Mouse (Mus musculus) limb, embryonic 11.5 days (tissue): ENCODE results near the gene Pus7l. TPM values are rescaled to one million over a fixed set of nuclear protein-coding genes. Genes with fewer than 3 reads are reported as not detected.

Source experiments
- ATAC-seq: fragments of 200-750 bp; cut with Nextera tagmentation; 2 replicates; pipeline ENCODE4 v1.8.0; 2017; ENCODE audit warnings: low read depth; ENCODE audit not compliant: insufficient number of reproducible peaks, low FRiP score, low TSS enrichment
- DNase-seq: peaks from one replicate; pipeline ENCODE4 v3.0.0-alpha.2; 2015; ENCODE audit warnings: low spot score
- H3K27ac ChIP-seq: fragments of 300-500 bp; sonication (generic); replicated peaks from 2 replicates; pipeline ENCODE4 v1.5.1; 2014; ENCODE audit warnings: low read depth, mild to moderate bottlenecking, low read length
- H3K27me3 ChIP-seq: fragments of 300-500 bp; sonication (generic); 2 replicates; pipeline ENCODE4 v1.6.1; 2014; ENCODE audit warnings: mild to moderate bottlenecking, low read length, mixed read lengths; ENCODE audit not compliant: control insufficient read depth, insufficient read depth
- H3K36me3 ChIP-seq: fragments of 300-500 bp; sonication (generic); 2 replicates; pipeline ENCODE4 v1.6.1; 2014; ENCODE audit warnings: mild to moderate bottlenecking, low read length, moderate library complexity, mixed read lengths; ENCODE audit not compliant: control insufficient read depth, insufficient read depth
- H3K4me1 ChIP-seq: fragments of 300-500 bp; sonication (generic); 2 replicates; pipeline ENCODE4 v1.6.1; 2014; ENCODE audit warnings: low read length, mixed read lengths; ENCODE audit not compliant: control insufficient read depth, insufficient read depth
- H3K4me2 ChIP-seq: fragments of 300-500 bp; sonication (generic); 2 replicates; pipeline ENCODE4 v1.6.1; 2014; ENCODE audit warnings: low read depth, mild to moderate bottlenecking, moderate library complexity; ENCODE audit not compliant: severe bottlenecking
- H3K4me3 ChIP-seq: fragments of 300-500 bp; sonication (generic); 2 replicates; pipeline ENCODE4 v1.5.1; 2014; ENCODE audit warnings: low read depth, low read length
- H3K9ac ChIP-seq: fragments of 300-500 bp; sonication (generic); 2 replicates; pipeline ENCODE4 v1.6.1; 2014; ENCODE audit warnings: mild to moderate bottlenecking, low read length
- H3K9me3 ChIP-seq: fragments of 300-500 bp; sonication (generic); 2 replicates; pipeline ENCODE4 v1.6.1; 2016; ENCODE audit warnings: low read length; ENCODE audit not compliant: control insufficient read depth
- WGBS: fragments of 180-500 bp; shearing (Covaris S2); extraction: QIAGEN DNeasy Blood & Tissue Kit; methylation state at CpG from one replicate; pipeline ENCODE4 v1.1.7; 2014; 5-methylcytosine and 5-hydroxymethylcytosine counted together
- polyA plus RNA-seq: library from polyadenylated mRNA; unstranded; fragments of >200 nt; fragmentation: Nextera tagmentation; extraction: Ambion mirVana; gene quantifications from 2 replicates; pipeline ENCODE4 v1.2.1, GENCODE M21; 2014

Gene Pus7l
- polyA plus RNA-seq, 1 experiment from 2014 or later, result 9.0 TPM

DNA sequence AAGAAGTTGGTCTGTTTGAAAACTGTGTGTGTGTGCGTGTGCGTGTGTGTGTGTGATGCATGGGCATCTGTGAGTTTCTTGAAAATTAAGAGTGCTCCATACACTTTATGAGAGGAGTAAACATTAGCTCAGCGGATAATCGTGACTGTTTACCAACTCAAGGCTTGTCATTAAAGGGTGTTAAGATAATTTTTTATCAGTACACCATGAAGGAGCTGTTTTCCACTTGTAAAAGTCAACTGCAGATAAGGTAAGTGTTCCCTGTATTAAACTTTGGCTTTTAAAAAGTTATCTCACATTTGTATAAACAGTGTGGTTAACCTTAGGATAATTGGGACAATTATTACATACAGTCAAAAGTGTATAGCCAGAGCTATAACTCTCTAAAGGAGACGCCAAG, 11.0 kb downstream of the Pus7l start:
- ATAC-seq (no peak), DNase-seq (no peak)
- Histone ChIP-seq H3K4me1 (no peaks in the 10 kb centered on the region), H3K9me3 (no peaks in the 10 kb centered on the region), H3K4me2 (no peak overlapping the region), H3K36me3 (no peaks in the 10 kb centered on the region), H3K27me3 (no peaks in the 10 kb centered on the region), H3K4me3 (no peak overlapping the region), H3K9ac (no peak overlapping the region), H3K27ac (no peak overlapping the region)
- WGBS, result 95% methylated on average over 5 of the region's 5 CpGs

DNA sequence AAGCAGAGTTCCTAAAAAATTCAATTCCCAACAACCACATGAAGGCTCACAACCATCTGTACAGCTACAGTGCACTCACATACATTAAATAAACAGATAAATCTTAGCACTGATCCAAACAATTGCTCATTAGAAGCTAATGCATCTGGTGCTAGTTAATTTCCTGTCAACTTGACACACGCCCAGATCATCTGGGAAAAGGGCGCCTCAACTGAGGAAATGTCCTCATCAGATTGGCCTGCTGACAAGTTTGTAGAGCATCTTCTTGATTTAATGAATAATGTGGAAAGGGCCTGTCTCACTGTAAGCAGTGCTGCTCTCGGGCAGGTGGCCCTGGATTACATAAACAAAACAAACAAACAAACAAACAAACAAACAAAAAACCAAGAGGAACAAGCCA, 12.8 kb downstream of the Pus7l start:
- WGBS, result 81% methylated on average over 3 of the region's 3 CpGs
- DNase-seq, result no peak

DNA sequence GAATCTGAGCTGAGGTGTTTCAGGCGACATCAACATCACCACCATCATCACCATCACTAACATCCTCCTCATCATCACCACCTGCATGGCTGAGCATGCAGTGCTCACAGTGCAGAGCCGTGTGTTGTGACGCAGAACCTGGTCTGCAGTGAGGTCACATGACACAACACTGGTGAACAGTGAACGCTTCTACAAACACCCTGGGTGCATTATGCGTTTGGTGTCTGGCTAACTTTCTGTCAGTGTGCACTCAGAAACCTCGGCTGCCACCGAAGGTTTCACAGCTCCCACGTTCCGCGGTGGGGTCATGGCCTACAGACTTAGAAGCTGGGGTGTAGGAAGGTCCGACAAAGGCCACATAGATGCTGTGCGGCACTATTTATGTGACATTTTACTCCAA, 18.4 kb downstream of the Pus7l start:
- H3K9me3 ChIP-seq, result no peaks in the 10 kb centered on the region
- H3K4me1 ChIP-seq, result no peaks in the 10 kb centered on the region
- no peaks in the 10 kb centered on the region for H3K36me3 ChIP-seq

More for the DNA sequence above, 12.8 kb downstream of the Pus7l start:
- Histone ChIP-seq H3K27me3 (no peaks in the 10 kb centered on the region), H3K4me3 (no peak overlapping the region), H3K4me2 (no peak overlapping the region), H3K27ac (no peak overlapping the region), H3K4me1 (no peaks in the 10 kb centered on the region), H3K9ac (no peak overlapping the region), H3K9me3 (no peaks in the 10 kb centered on the region), H3K36me3 (no peaks in the 10 kb centered on the region)
- no peak for ATAC-seq

DNA sequence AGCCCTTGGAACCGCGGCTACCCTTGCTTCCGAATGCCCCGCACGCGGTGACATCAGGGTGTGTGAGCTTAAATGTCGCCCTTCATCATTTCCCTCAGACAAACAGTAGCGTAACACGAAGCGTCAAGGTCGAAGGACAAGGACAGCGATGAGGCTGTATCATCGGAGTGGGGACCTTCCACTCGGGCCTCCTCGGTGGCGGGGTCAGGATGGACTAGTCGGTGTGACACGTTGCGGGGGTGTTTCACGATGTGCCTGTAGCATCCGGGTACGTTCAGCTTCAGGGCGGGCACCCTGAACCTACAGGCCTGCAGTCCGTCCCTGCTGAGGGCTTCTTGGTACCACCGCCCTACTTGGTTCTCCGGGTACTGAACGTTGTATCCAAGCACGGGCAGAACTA, 20.1 kb downstream of the Pus7l start:
- no peak for ATAC-seq
- 86% methylated on average over 28 of the region's 28 CpGs for WGBS

More for the DNA sequence above, 18.4 kb downstream of the Pus7l start:
- DNase-seq, result no peak
- WGBS, result 85% methylated on average over 12 of the region's 12 CpGs
- Histone ChIP-seq H3K27ac (no peak overlapping the region), H3K4me2 (no peak overlapping the region), H3K9ac (no peak overlapping the region), H3K4me3 (no peak overlapping the region), H3K27me3 (no peaks in the 10 kb centered on the region)
- ATAC-seq, result no peak

DNA sequence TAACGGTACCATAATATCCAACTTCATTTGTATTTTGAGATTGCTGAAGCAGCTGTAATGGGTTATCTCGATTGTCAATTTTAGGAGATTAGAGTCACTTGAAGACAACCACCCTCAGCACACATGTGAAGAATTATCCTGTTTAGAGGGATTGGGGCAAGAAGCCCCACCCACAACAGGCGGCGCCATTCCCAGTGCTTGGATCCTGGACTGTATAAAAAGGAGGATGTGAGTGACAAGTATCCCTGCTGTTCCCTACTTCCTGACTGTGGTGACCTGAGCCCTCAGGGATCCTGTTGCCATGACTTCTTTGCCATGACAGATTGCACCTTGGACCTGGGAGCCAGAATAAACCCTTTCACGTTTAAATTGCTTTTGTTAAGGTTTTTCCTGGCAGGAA, 22.4 kb downstream of the Pus7l start:
- Histone ChIP-seq H3K9me3 (no peaks in the 10 kb centered on the region), H3K27me3 (no peaks in the 10 kb centered on the region), H3K4me3 (no peak overlapping the region), H3K9ac (no peak overlapping the region), H3K4me2 (no peak overlapping the region), H3K36me3 (no peaks in the 10 kb centered on the region), H3K4me1 (no peaks in the 10 kb centered on the region), H3K27ac (no peak overlapping the region)
- 74% methylated on average over 5 of the region's 5 CpGs for WGBS
- DNase-seq (no peak), ATAC-seq (no peak)

More for the DNA sequence above, 20.1 kb downstream of the Pus7l start:
- DNase-seq, result no peak
- Histone ChIP-seq H3K36me3 (no peaks in the 10 kb centered on the region), H3K4me3 (no peak overlapping the region), H3K27me3 (no peaks in the 10 kb centered on the region), H3K4me1 (no peaks in the 10 kb centered on the region), H3K27ac (no peak overlapping the region), H3K9ac (no peak overlapping the region), H3K4me2 (no peak overlapping the region), H3K9me3 (no peaks in the 10 kb centered on the region)

DNA sequence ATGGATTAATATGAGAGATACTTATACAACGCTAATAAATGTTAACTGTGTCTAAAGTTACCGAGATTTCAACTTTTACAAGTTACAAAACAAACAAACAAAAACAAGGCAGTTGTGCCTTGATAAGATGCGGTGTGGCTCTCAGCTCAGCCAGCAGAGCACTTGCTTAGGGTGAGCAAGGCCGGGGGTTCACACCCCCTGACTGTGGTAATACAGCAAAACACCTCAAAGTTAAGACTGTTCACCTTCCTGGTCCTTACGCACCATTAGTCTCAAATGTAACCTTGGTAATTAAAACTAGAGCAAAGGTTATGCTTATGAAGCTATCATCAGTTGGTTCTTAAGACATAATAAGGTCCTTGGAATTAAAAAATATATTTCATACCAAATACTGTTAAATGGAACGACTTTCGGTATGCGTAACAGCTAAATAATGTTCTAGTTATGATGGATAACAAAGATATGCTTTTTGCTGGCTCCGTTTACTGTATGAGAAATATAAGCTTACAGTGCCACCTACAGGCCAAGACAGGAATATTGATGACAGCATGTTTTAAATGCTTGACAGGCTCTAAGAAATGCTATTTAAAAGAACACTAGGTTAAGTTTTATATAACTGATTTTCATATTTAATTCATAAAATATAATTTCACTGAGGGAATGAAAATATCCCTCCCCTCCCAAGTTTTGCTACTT, 23.0 kb downstream of the Pus7l start:
- DNase-seq (peak; percentile 61), ATAC-seq (no peak)

DNA sequence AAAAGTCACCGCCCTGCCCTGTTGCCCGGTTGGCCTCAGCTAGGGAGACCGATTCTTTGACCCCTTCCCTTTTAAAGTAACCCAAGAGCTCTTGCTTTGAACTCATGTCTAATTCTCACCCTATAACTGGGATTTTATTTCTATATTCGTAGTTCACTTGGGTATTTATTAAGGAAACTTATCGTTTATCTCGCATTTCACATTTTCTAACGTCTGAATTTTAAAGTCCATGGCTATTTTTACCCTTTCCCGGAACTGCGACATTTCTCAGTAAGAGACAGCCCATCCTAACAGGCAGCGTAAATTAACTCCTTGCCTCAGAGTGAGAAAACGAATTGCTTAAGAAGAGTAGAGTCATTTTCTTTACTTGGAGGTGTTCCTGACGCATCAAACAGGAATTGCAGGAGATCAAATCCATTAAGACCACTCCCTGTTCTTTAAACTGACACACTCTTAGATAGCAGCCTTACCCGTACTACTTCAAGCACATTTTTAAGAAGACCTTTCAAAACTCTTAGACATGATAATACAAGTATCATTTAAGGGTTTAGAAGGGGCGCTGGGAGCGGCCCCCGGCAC, 25.3 kb downstream of the Pus7l start:
- no peak overlapping the region for H3K27ac ChIP-seq
- no peak for ATAC-seq
- no peak overlapping the region for H3K9ac ChIP-seq
- no peaks in the 10 kb centered on the region for H3K9me3 ChIP-seq
- H3K4me3 ChIP-seq, result no peak overlapping the region
- H3K36me3 ChIP-seq, result no peaks in the 10 kb centered on the region
- DNase-seq, result no peak
- WGBS, result 75% methylated on average over 16 of the region's 16 CpGs
- no peak overlapping the region for H3K4me2 ChIP-seq
- H3K4me1 ChIP-seq, result no peaks in the 10 kb centered on the region
- no peaks in the 10 kb centered on the region for H3K27me3 ChIP-seq

More for the DNA sequence above, 23.0 kb downstream of the Pus7l start:
- 50% methylated on average over 9 of the region's 9 CpGs for WGBS
- Histone ChIP-seq H3K27ac (no peak overlapping the region), H3K9me3 (no peaks in the 10 kb centered on the region), H3K27me3 (no peaks in the 10 kb centered on the region), H3K36me3 (no peaks in the 10 kb centered on the region), H3K4me3 (no peak overlapping the region), H3K4me1 (no peaks in the 10 kb centered on the region), H3K4me2 (no peak overlapping the region), H3K9ac (no peak overlapping the region)

DNA sequence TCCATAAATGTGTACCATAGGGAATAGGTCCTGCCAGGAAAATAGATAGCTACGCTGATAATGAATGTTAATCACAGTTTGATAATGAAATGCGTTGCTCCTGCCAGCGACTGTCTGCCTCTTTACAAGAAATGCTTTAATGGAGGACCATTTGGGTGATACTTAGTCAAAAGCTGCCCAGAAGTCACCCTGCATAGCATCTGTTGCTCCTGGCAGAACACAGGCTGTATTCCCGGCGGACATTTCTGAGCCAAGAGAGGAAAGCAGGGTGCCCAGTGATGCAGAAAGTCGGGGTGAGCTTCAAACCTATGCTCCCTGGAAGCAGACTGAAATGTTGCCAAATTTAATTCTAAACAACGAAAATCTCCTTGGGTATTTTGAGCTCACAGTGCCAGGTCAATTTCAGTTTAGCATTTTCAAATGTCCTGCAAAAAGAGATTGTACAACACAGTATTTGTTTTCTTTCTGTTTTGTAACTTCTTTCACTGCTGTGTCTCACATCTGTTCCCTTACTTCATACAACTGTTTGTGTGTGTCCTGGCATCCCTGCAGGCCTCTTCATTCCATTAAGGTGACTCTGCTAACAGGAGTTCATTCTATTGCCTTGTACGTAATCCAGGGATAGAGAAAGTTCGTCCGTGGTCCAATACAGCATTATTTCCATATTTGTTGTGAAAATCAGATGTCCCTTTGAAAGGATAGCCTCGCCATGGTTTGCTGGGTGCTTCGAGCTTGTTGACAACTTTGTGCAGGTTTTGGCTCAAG, 39.7 kb downstream of the Pus7l start:
- no peak overlapping the region for H3K27ac ChIP-seq
- H3K4me2 ChIP-seq, result no peak overlapping the region
- H3K9ac ChIP-seq, result no peak overlapping the region
- no peak for ATAC-seq
- no peaks in the 10 kb centered on the region for H3K9me3 ChIP-seq
- no peak overlapping the region for H3K4me3 ChIP-seq
- WGBS, result 83% methylated on average over 12 of the region's 12 CpGs
- H3K36me3 ChIP-seq, result no peaks in the 10 kb centered on the region
- no peaks in the 10 kb centered on the region for H3K27me3 ChIP-seq
- no peaks in the 10 kb centered on the region for H3K4me1 ChIP-seq
- no peak for DNase-seq
